Comparison of ENCODE assay signal across 24 mouse cellular contexts in genomic region chr9:65987021-65987420, GRCm38 (mm10).
DNase-seq lines count a peak whose midpoint lies in the region; ATAC-seq and TF ChIP-seq lines count a peak whose summit lies in the region.
"Had no signal": no experiment of that assay in that cellular context is flagged by ENCODE, and none has a peak within 500 bp of the region (broad histone marks: within the 10 kb centered on the region; RNA-seq: fewer than 3 reads in every experiment).

No protein-coding gene starts in this region.

- H3K4me2 ChIP-seq in kidney, embryonic 15.5 days = no peak overlapping the region
- H3K4me2 ChIP-seq: embryonic facial prominence, embryonic 12.5 days; embryonic facial prominence, embryonic 15.5 days; forebrain, embryonic 15.5 days; heart, embryonic 12.5 days; heart, embryonic 15.5 days; hindbrain, embryonic 13.5 days had no signal

- 58% methylated on average over 5 of the region's 5 CpGs for WGBS in kidney, adult 2 months
- WGBS in kidney, embryonic 15.5 days = 87% methylated on average over 5 of the region's 5 CpGs
- 90% methylated on average over 5 of the region's 5 CpGs for WGBS in midbrain, embryonic 10.5 days

- TF ChIP-seq EP300 in ES-Bruce4 (IDR thresholded peaks at IDR 0.05; ENCODE audit: insufficient read depth, low read depth, low read length) = no peak

- no peak for ATAC-seq in kidney, embryonic 15.5 days (replicated peaks; ENCODE audit: low FRiP score)
- ATAC-seq: CD4-positive, CD25-positive, alpha-beta regulatory T cell, adult 4 months; forebrain, embryonic 15.5 days; hindbrain, embryonic 16.5 days had no signal

- no peak overlapping the region for H3K9ac ChIP-seq in kidney, embryonic 15.5 days
- no peak overlapping the region for H3K9ac ChIP-seq in ES-Bruce4 (ENCODE audit: low read depth, poor library complexity, severe bottlenecking)
- H3K9ac ChIP-seq: embryonic facial prominence, embryonic 12.5 days; embryonic facial prominence, embryonic 15.5 days; forebrain, embryonic 15.5 days; heart, embryonic 12.5 days; heart, embryonic 15.5 days; hindbrain, embryonic 13.5 days had no signal

- DNase-seq in kidney, adult 2 months = peak; percentile 60
- peak; percentile 6 for DNase-seq in kidney, postnatal 14 days
- DNase-seq in yolk sac, embryonic 10.5 days (ENCODE audit: low spot score) = peak; percentile 63
- no peak for DNase-seq in midbrain, embryonic 10.5 days (ENCODE audit: low spot score)
- DNase-seq: adrenal gland, postnatal 10 days; adrenal gland, postnatal 36 days; cerebellum, adult 18-20 months; cerebellum, adult 9-10 months; cerebellum, postnatal 14 days; gastrocnemius, postnatal 25 days; heart, adult 18-20 months; heart, postnatal 10 days; heart, postnatal 36 days had no signal

- no peaks in the 10 kb centered on the region for H3K36me3 ChIP-seq in kidney, adult 2 months (ENCODE audit: control insufficient read depth, insufficient read depth, low read length)
- no peaks in the 10 kb centered on the region for H3K36me3 ChIP-seq in kidney, embryonic 15.5 days
- H3K36me3 ChIP-seq in ES-Bruce4 (ENCODE audit: control insufficient read depth, insufficient read depth, low read length, poor library complexity, severe bottlenecking) = no peaks in the 10 kb centered on the region
- H3K36me3 ChIP-seq in midbrain, embryonic 10.5 days = no peaks in the 10 kb centered on the region
- H3K36me3 ChIP-seq: embryonic facial prominence, embryonic 12.5 days; embryonic facial prominence, embryonic 15.5 days; forebrain, embryonic 15.5 days; heart, embryonic 12.5 days; heart, embryonic 15.5 days; hindbrain, embryonic 13.5 days had no signal

- peaks cover 6% of the 10 kb centered on the region; the same call in 1 of the 2 replicates for H3K4me1 ChIP-seq in kidney, adult 2 months (ENCODE audit: control insufficient read depth, insufficient read depth, low read length)
- no peaks in the 10 kb centered on the region for H3K4me1 ChIP-seq in kidney, embryonic 15.5 days
- peaks cover 2% of the 10 kb centered on the region for H3K4me1 ChIP-seq in ES-Bruce4 (ENCODE audit: control insufficient read depth, insufficient read depth, low read length)
- H3K4me1 ChIP-seq in midbrain, embryonic 10.5 days = no peaks in the 10 kb centered on the region
- H3K4me1 ChIP-seq: embryonic facial prominence, embryonic 12.5 days; embryonic facial prominence, embryonic 15.5 days; forebrain, embryonic 15.5 days; hindbrain, embryonic 10.5 days; hindbrain, embryonic 13.5 days had no signal

- H3K9me3 ChIP-seq in kidney, embryonic 15.5 days (replicated peaks) = no peaks in the 10 kb centered on the region
- no peaks in the 10 kb centered on the region for H3K9me3 ChIP-seq in ES-Bruce4 (replicated peaks; ENCODE audit: control insufficient read depth, insufficient read depth, low read length, poor library complexity, severe bottlenecking)
- no peaks in the 10 kb centered on the region for H3K9me3 ChIP-seq in midbrain, embryonic 10.5 days (replicated peaks)
- H3K9me3 ChIP-seq: embryonic facial prominence, embryonic 12.5 days; embryonic facial prominence, embryonic 15.5 days; forebrain, embryonic 15.5 days; heart, embryonic 12.5 days; heart, embryonic 15.5 days; hindbrain, embryonic 10.5 days; hindbrain, embryonic 13.5 days had no signal

- no peak overlapping the region for H3K27ac ChIP-seq in kidney, adult 2 months (ENCODE audit: insufficient read depth, low read depth, low read length)
- no peak overlapping the region for H3K27ac ChIP-seq in kidney, embryonic 15.5 days
- H3K27ac ChIP-seq in ES-Bruce4 (ENCODE audit: insufficient read depth, low read length) = peak overlapping the region; percentile 41; the same call in 1 of the 2 replicates
- H3K27ac ChIP-seq in midbrain, embryonic 10.5 days (replicated peaks) = no peak overlapping the region
- H3K27ac ChIP-seq: embryonic facial prominence, embryonic 12.5 days; embryonic facial prominence, embryonic 15.5 days; forebrain, embryonic 15.5 days; heart, embryonic 15.5 days; hindbrain, embryonic 10.5 days; hindbrain, embryonic 13.5 days had no signal

- no peak overlapping the region for H3K4me3 ChIP-seq in kidney, adult 2 months (ENCODE audit: insufficient read depth, low read depth, low read length)
- no peak overlapping the region for H3K4me3 ChIP-seq in kidney, embryonic 15.5 days (replicated peaks)
- H3K4me3 ChIP-seq in ES-Bruce4 (ENCODE audit: low read depth, low read length) = no peak overlapping the region
- H3K4me3 ChIP-seq in midbrain, embryonic 10.5 days = no peak overlapping the region
- H3K4me3 ChIP-seq: embryonic facial prominence, embryonic 12.5 days; embryonic facial prominence, embryonic 15.5 days; forebrain, embryonic 15.5 days; heart, embryonic 12.5 days; heart, embryonic 15.5 days; hindbrain, embryonic 10.5 days; hindbrain, embryonic 13.5 days had no signal

- no peak for TF ChIP-seq POLR2A in kidney, adult 2 months (IDR thresholded peaks at IDR 0.05; ENCODE audit: low read depth, low read length)
- no peak for TF ChIP-seq POLR2A in ES-Bruce4 (IDR thresholded peaks at IDR 0.05; ENCODE audit: insufficient read depth, low read length)

- no peak for TF ChIP-seq CTCF in kidney, adult 2 months (conservative IDR thresholded peaks at IDR 0.05; ENCODE audit: insufficient read depth, insufficient read length, low read depth, low read length)
- TF ChIP-seq CTCF in ES-Bruce4 (IDR thresholded peaks at IDR 0.05; ENCODE audit: low read depth, low read length) = no peak

- H3K27me3 ChIP-seq in kidney, adult 2 months (replicated peaks; ENCODE audit: control insufficient read depth, insufficient read depth, low read length) = no peaks in the 10 kb centered on the region
- no peaks in the 10 kb centered on the region for H3K27me3 ChIP-seq in kidney, embryonic 15.5 days
- no peaks in the 10 kb centered on the region for H3K27me3 ChIP-seq in ES-Bruce4 (ENCODE audit: control insufficient read depth, insufficient read depth, low read length, poor library complexity, severe bottlenecking)
- no peaks in the 10 kb centered on the region for H3K27me3 ChIP-seq in midbrain, embryonic 10.5 days (ENCODE audit: low read depth, poor library complexity, severe bottlenecking)
- H3K27me3 ChIP-seq: embryonic facial prominence, embryonic 12.5 days; embryonic facial prominence, embryonic 15.5 days; forebrain, embryonic 15.5 days; heart, embryonic 12.5 days; heart, embryonic 15.5 days; hindbrain, embryonic 13.5 days had no signal
